Mouse (Mus musculus) splenic B cell, adult 2 months (primary cell): ENCODE results near the gene Olfr955.

Experiments used
- DNase-seq: peaks from one replicate; pipeline ENCODE4 v3.0.0-alpha.2; 2011; ENCODE audit warnings: low read depth, low spot score
- H3K27me3 ChIP-seq: 2 replicates; pipeline ENCODE4 v1.6.1; 2012; ENCODE audit warnings: mild to moderate bottlenecking, low read length, moderate library complexity, mixed read lengths; ENCODE audit not compliant: control insufficient read depth, poor library complexity, insufficient read depth, severe bottlenecking
- H3K36me3 ChIP-seq: 2 replicates; pipeline ENCODE4 v1.6.1; 2012; ENCODE audit warnings: mild to moderate bottlenecking, low read length, moderate library complexity, mixed read lengths; ENCODE audit not compliant: control insufficient read depth, poor library complexity, insufficient read depth, severe bottlenecking

Olfr955 gene

GRCm38 (mm10) chr9:39471844-39472243 is at the start of gene Olfr955:
Olfr955 (minus strand) TSS chr9:39471944.
- no peak for DNase-seq
- Histone ChIP-seq H3K27me3 (no peaks in the 10 kb centered on the region), H3K36me3 (no peaks in the 10 kb centered on the region)

- no peaks in the 10 kb centered on the region for H3K36me3 ChIP-seq
- DNase-seq: no peak
- H3K27me3 ChIP-seq: no peaks in the 10 kb centered on the region
Measured at GRCm38 (mm10) chr9:39518595-39518994, 46.9 kb upstream of the Olfr955 start.

GRCm38 (mm10) chr9:39515531-39515930 is 43.8 kb upstream of the Olfr955 start, which contains the start of gene Olfr957:
Olfr957 (minus strand) TSS chr9:39515809.
- DNase-seq: no peak

GRCm38 (mm10) chr9:39509412-39509811 is 37.7 kb upstream of the Olfr955 start:
- Histone ChIP-seq H3K36me3 (no peaks in the 10 kb centered on the region), H3K27me3 (no peaks in the 10 kb centered on the region)
- DNase-seq: no peak

More at GRCm38 (mm10) chr9:39515531-39515930, 43.8 kb upstream of the Olfr955 start, which contains the start of gene Olfr957:
- no peaks in the 10 kb centered on the region for H3K36me3 ChIP-seq
- H3K27me3 ChIP-seq: no peaks in the 10 kb centered on the region

- H3K27me3 ChIP-seq: no peaks in the 10 kb centered on the region
- no peak for DNase-seq
Measured at GRCm38 (mm10) chr9:39508998-39509397, 37.3 kb upstream of the Olfr955 start.

GRCm38 (mm10) chr9:39493895-39494294 is 22.2 kb upstream of the Olfr955 start, which contains the start of gene Olfr44:
Olfr44 (minus strand) TSS chr9:39493995.
- Histone ChIP-seq H3K36me3 (no peaks in the 10 kb centered on the region), H3K27me3 (no peaks in the 10 kb centered on the region)
- no peak for DNase-seq

More at GRCm38 (mm10) chr9:39508998-39509397, 37.3 kb upstream of the Olfr955 start:
- H3K36me3 ChIP-seq: no peaks in the 10 kb centered on the region

- Histone ChIP-seq H3K36me3 (no peaks in the 10 kb centered on the region), H3K27me3 (no peaks in the 10 kb centered on the region)
- DNase-seq: no peak
Measured at GRCm38 (mm10) chr9:39456401-39456800, 15.3 kb downstream of the Olfr955 start, which contains the start of gene Olfr954. Olfr954 (plus strand) TSS chr9:39456701.

- no peaks in the 10 kb centered on the region for H3K36me3 ChIP-seq
- no peaks in the 10 kb centered on the region for H3K27me3 ChIP-seq
- DNase-seq: no peak
Measured at GRCm38 (mm10) chr9:39427048-39427447, 44.7 kb downstream of the Olfr955 start, which contains the start of gene Olfr952. Olfr952 (minus strand) TSS chr9:39427148.
